Mouse (Mus musculus): ENCODE results near the gene Gm43191.

GRCm38 (mm10) chr3:116702647-116703272 lies 21.7 kb upstream of the Gm43191 start:
- TF ChIP-seq GATA1 (IDR thresholded peaks at IDR 0.05; ENCODE audit: low read length) (no peak), TAL1 (IDR thresholded peaks at IDR 0.05; ENCODE audit: low read length) (no peak)
